Mouse (Mus musculus) embryonic facial prominence, embryonic 10.5 days (tissue): Measurements from ENCODE around the gene St3gal4. TPM values are rescaled to one million over a fixed set of nuclear protein-coding genes. Genes with fewer than 3 reads are reported as not detected.
A peak's percentile ranks its signal among the peaks of the same experiment; 100 is the strongest.

Source experiments
- DNase-seq: peaks from one replicate; pipeline ENCODE4 v3.0.0-alpha.2; 2017; ENCODE audit warnings: low spot score
- H3K27ac ChIP-seq: fragments of 300-500 bp; sonication (generic); replicated peaks from 2 replicates; pipeline ENCODE4 v1.5.1; 2016; ENCODE audit warnings: mild to moderate bottlenecking
- H3K27me3 ChIP-seq: fragments of 300-500 bp; sonication (generic); replicated peaks from 2 replicates; pipeline ENCODE4 v1.6.1; 2016; ENCODE audit warnings: low read depth, mild to moderate bottlenecking; ENCODE audit not compliant: poor library complexity, severe bottlenecking
- H3K36me3 ChIP-seq: fragments of 300-500 bp; sonication (generic); replicated peaks from 2 replicates; pipeline ENCODE4 v1.6.1; 2016; ENCODE audit warnings: mild to moderate bottlenecking, moderate library complexity
- H3K4me1 ChIP-seq: fragments of 300-500 bp; sonication (generic); 2 replicates; pipeline ENCODE4 v1.6.1; 2016
- H3K4me3 ChIP-seq: fragments of 300-500 bp; sonication (generic); 2 replicates; pipeline ENCODE4 v1.5.1; 2016; ENCODE audit warnings: mild to moderate bottlenecking, moderate library complexity
- H3K9me3 ChIP-seq: fragments of 300-500 bp; sonication (generic); 2 replicates; pipeline ENCODE4 v1.6.1; 2016; ENCODE audit warnings: mild to moderate bottlenecking
- WGBS: fragments of 180-500 bp; shearing (Covaris S2); methylation state at CpG from one replicate; pipeline ENCODE4 v1.1.7; 2016; 5-methylcytosine and 5-hydroxymethylcytosine counted together
- polyA plus RNA-seq: library from polyadenylated mRNA; unstranded; fragments of >200 nt; fragmentation: Nextera tagmentation; extraction: Ambion mirVana; gene quantifications from 2 replicates; pipeline ENCODE4 v1.2.1, GENCODE M21; 2016

The St3gal4 gene
- polyA plus RNA-seq, 1 experiment from 2014 or later, result 18.7 TPM

GRCm38 (mm10) chr9:35123804-35124677 is 5.0 kb upstream of the St3gal4 start:
- H3K27ac ChIP-seq, result no peak overlapping the region
- DNase-seq, result no peak
- no peaks in the 10 kb centered on the region for H3K27me3 ChIP-seq
- no peaks in the 10 kb centered on the region for H3K9me3 ChIP-seq
- 88% methylated on average over 11 of the region's 11 CpGs for WGBS
- H3K36me3 ChIP-seq, result peaks cover 86% of the 10 kb centered on the region
- no peak overlapping the region for H3K4me3 ChIP-seq
- no peaks in the 10 kb centered on the region; the same call in 1 of the 2 replicates for H3K4me1 ChIP-seq

GRCm38 (mm10) chr9:35123456-35123803 is 4.4 kb upstream of the St3gal4 start:
- no peak overlapping the region for H3K27ac ChIP-seq
- H3K4me1 ChIP-seq, result no peaks in the 10 kb centered on the region; the same call in 1 of the 2 replicates
- H3K27me3 ChIP-seq, result no peaks in the 10 kb centered on the region
- H3K36me3 ChIP-seq, result peaks cover 80% of the 10 kb centered on the region
- H3K4me3 ChIP-seq, result no peak overlapping the region
- no peaks in the 10 kb centered on the region for H3K9me3 ChIP-seq
- 52% methylated on average over 2 of the region's 2 CpGs for WGBS
- DNase-seq, result no peak

- WGBS, result 81% methylated on average over 5 of the region's 5 CpGs
- Histone ChIP-seq H3K27me3 (no peaks in the 10 kb centered on the region), H3K4me3 (no peak overlapping the region), H3K9me3 (no peaks in the 10 kb centered on the region), H3K4me1 (peaks cover 3% of the 10 kb centered on the region), H3K27ac (no peak overlapping the region), H3K36me3 (peaks cover 73% of the 10 kb centered on the region)
- DNase-seq, result no peak
Observed at GRCm38 (mm10) chr9:35122551-35123266, 3.6 kb upstream of the St3gal4 start.

DNA sequence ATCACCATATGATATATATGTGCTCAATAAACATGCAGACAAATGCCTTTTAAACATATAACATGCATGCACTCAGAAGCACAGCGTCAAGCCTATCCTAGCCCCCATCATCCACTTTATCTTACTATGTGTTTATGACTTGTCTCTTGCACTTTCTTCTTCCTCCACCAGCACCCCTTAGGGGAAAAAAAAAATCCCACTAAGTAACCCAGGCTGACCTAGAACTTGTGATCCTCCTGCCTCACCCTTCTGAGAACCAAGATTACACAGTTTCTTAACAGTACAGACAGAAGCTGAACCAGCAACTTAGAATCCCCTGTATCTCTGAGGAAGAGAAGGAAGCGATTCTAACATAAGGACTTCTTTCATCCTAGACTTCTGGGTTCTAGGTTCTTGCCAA is 505 bp downstream of the St3gal4 start:
- H3K27me3 ChIP-seq, result no peaks in the 10 kb centered on the region
- peaks cover 32% of the 10 kb centered on the region for H3K36me3 ChIP-seq
- 92% methylated on average over 2 of the region's 2 CpGs for WGBS
- peaks cover 44% of the 10 kb centered on the region for H3K4me1 ChIP-seq
- no peak overlapping the region for H3K4me3 ChIP-seq
- DNase-seq, result no peak
- no peak overlapping the region for H3K27ac ChIP-seq
- H3K9me3 ChIP-seq, result no peaks in the 10 kb centered on the region

DNA sequence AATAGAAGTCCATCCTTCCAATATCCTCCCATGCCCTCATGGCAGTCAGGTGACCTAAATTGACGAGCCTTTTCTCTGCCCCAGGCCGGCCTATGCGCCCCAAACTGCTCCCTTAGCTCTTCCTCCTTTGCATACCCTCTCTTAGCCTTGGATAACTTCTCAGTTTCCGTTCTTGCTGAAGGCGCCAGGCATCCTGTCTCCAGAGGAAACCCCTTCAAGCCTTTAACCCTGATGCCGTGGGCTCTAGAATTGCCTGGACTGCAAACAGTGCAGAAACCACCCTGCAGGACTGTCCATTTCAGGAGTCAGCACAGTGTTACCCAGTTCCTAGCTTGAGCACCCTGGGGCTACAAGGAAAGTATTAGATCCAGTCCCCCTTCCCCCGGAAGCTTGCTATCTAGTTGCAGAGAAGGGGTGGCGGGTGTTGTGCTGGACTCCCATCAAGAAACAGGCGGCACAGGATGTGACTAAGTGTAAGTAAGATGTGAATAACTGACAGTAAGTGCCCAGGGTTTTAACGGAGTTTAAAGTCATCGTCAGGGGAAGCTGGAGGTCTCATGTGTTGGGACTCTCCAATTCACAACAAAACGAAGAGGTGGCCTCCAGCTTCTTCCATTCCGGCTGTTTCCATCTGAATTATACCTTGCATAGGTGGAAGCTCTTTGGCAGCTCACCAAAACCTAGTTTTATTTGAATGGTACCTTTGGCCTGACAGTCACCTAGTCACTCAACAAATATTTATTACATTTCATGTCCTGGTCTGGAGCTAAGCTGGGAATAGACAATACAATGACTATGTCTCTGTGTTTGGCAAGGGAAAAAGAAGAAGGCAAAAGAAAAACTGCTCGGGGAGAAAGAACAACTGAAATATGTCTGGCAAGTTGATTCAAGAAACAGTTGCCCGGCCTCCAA is 1.4 kb downstream of the St3gal4 start:
- WGBS, result 29% methylated on average over 15 of the region's 15 CpGs
- H3K27me3 ChIP-seq, result no peaks in the 10 kb centered on the region
- peak; percentile 44 for DNase-seq
- H3K9me3 ChIP-seq, result no peaks in the 10 kb centered on the region
- H3K36me3 ChIP-seq, result peaks cover 27% of the 10 kb centered on the region
- peak overlapping the region; percentile 97 for H3K27ac ChIP-seq
- peak overlapping the region; percentile 84 for H3K4me3 ChIP-seq
- peaks cover 49% of the 10 kb centered on the region for H3K4me1 ChIP-seq

DNA sequence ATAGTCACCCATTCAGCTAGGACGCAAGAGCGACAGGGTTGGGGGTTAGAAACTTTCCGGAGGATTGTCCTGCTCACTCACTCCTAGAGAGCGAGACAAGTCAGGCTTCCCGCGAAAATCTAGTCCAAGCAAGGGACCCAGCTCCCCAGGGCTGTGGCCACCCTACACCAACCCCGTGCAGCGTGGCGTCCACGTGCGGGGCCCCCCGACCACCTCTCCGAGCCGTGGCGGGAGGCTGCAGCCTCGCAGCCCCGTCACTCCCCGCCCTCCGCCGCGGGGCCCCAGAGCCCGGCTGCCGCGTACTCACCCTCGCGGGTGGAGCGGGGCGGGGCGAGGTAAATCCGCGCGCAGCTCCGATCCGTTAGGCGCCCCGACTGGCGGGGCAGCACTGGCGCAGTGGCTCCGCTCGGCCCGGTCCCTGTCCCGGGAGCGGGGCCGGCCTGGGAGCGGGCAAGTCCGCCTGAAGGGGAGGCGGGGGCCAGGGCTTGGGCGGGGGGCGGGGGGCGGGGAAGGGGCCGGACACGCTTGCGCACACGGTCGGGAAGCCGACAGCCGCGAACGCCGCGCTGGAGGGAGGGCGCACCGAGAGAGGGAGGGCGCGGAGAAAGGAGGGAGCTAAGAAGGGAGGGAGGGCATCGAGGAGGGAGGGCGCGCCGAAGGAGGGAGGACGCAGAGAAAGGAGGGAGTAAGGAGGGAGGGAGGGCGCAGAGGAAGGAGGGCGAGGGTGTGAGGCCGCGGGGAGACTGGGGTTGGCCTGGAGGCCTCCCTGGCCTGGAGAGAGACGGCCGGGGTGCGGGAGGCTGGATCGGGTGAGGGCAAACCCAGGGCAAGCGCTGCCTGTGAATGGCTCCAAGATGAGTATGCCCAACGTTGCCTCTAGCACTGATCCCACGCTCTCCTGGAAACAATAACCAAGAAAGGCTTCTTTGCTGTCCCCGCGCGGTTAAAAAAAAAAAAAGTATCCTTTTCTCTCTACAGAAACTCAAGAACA is 2.4 kb downstream of the St3gal4 start:
- H3K27me3 ChIP-seq, result no peaks in the 10 kb centered on the region
- H3K36me3 ChIP-seq, result peaks cover 17% of the 10 kb centered on the region
- peak overlapping the region; percentile 84 for H3K4me3 ChIP-seq
- WGBS, result under 1% methylated on average over 83 of the region's 84 CpGs
- peak overlapping the region; percentile 97 for H3K27ac ChIP-seq
- H3K9me3 ChIP-seq, result no peaks in the 10 kb centered on the region
- H3K4me1 ChIP-seq, result peaks cover 58% of the 10 kb centered on the region
- DNase-seq, result peak; percentile 91

DNA sequence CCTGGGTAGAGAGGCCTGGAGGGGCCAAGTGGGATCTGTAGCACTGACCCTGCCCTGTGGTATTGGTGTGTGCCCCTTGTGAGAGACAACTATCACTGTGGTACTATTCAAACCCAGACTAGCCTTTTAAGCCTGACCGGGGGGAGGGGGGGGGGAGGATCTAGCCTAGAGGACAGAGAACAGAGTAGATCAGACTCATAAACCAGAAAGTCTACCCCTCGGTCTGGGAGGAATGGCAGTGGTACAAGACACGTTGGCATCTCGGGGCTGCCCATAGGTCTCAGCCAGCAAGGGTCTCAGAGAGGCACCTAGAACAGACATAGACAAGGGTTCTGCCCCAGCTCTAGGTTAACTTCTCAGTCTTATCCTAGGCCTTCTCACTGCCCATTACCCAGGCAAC is 3.3 kb downstream of the St3gal4 start:
- 46% methylated on average over 4 of the region's 4 CpGs for WGBS
- Histone ChIP-seq H3K4me1 (peaks cover 67% of the 10 kb centered on the region), H3K4me3 (peak overlapping the region; percentile 84), H3K36me3 (peaks cover 12% of the 10 kb centered on the region), H3K9me3 (no peaks in the 10 kb centered on the region), H3K27ac (peak overlapping the region; percentile 97), H3K27me3 (no peaks in the 10 kb centered on the region)
- no peak for DNase-seq

GRCm38 (mm10) chr9:35115299-35115698 is 3.8 kb downstream of the St3gal4 start:
- Histone ChIP-seq H3K27me3 (no peaks in the 10 kb centered on the region), H3K9me3 (no peaks in the 10 kb centered on the region), H3K4me1 (peaks cover 72% of the 10 kb centered on the region), H3K27ac (peak overlapping the region; percentile 45), H3K36me3 (peaks cover 8% of the 10 kb centered on the region), H3K4me3 (peak overlapping the region; percentile 84)
- WGBS, result 51% methylated on average over 4 of the region's 4 CpGs
- no peak for DNase-seq

DNA sequence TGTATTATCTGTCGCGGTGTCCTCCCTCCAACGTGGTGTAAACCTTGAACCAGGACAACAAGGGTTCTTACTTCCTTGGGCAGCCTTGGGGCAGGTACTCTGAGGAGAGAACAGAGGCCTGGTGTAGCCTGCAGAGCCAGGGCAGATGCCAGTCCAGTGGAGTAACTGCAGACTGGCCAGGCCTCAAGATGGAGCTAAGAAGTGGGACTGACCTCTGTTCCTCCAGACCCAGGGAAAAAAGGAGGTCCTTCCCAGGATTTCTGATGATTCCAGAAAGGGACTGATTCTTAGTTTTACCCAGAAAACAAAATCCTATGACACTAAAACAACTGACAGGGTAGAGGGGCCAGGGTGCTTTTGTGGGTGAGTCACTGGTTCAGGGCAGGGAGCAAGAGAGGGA is 4.8 kb downstream of the St3gal4 start:
- Histone ChIP-seq H3K4me3 (no peak overlapping the region), H3K27ac (0 out of 2 replicates have a peak overlapping the region, but pooled peaks have one; percentile 15), H3K36me3 (0 out of 2 replicates have a peak, but pooled peaks cover 4% of the 10 kb centered on the region), H3K9me3 (no peaks in the 10 kb centered on the region), H3K27me3 (no peaks in the 10 kb centered on the region), H3K4me1 (peaks cover 83% of the 10 kb centered on the region)
- 85% methylated on average over 3 of the region's 3 CpGs for WGBS
- DNase-seq, result no peak

GRCm38 (mm10) chr9:35111941-35112595 is 7.0 kb downstream of the St3gal4 start:
- DNase-seq, result peak; percentile 90
- peaks cover 88% of the 10 kb centered on the region for H3K4me1 ChIP-seq
- peak overlapping the region; percentile 81 for H3K27ac ChIP-seq
- H3K4me3 ChIP-seq, result peak overlapping the region; percentile 36
- H3K36me3 ChIP-seq, result 0 out of 2 replicates have a peak, but pooled peaks cover 4% of the 10 kb centered on the region
- H3K9me3 ChIP-seq, result no peaks in the 10 kb centered on the region
- H3K27me3 ChIP-seq, result no peaks in the 10 kb centered on the region
- 13% methylated on average over 19 of the region's 19 CpGs for whole genome bisulfite sequencing

DNA sequence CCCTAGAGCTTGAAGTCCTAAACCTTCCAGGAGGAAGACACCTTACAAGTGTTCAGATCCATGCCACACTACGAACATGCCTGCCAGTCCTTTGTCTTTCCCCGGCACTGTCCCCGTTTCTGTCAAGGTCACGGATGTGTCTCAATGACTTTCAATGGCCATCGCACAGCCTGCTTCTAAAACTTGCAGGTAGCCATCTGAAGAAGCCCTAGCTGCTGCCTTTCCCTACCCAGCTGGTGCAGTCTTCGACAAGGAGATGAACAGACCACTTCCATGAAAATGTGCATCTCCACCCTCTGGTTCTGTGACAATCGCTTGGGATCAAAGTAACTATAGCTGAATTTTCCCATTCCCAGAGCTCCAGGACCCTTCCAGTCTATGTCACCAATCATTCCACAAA is 7.6 kb downstream of the St3gal4 start:
- no peaks in the 10 kb centered on the region for H3K9me3 ChIP-seq
- no peaks in the 10 kb centered on the region for H3K27me3 ChIP-seq
- H3K4me3 ChIP-seq, result peak overlapping the region; percentile 36
- peak overlapping the region; percentile 81 for H3K27ac ChIP-seq
- DNase-seq, result no peak
- H3K36me3 ChIP-seq, result 0 out of 2 replicates have a peak, but pooled peaks cover 4% of the 10 kb centered on the region
- WGBS, result 72% methylated on average over 7 of the region's 7 CpGs
- H3K4me1 ChIP-seq, result peaks cover 83% of the 10 kb centered on the region
